Mouse (Mus musculus) large intestine, adult 2 months (tissue): ENCODE measurements around the gene Slc12a5. TPM values are rescaled to one million over a fixed set of nuclear protein-coding genes. Genes with fewer than 3 reads are reported as not detected.
A peak's percentile ranks its signal among the peaks of the same experiment; 100 is the strongest.

Experiments
- DNase-seq: peaks from one replicate; pipeline ENCODE4 v3.0.0-alpha.2; 2012; ENCODE audit warnings: low read depth, low spot score
- WGBS: fragments of 180-500 bp; shearing (Covaris S2); methylation state at CpG from one replicate; pipeline ENCODE4 v1.1.7; 2018; 5-methylcytosine and 5-hydroxymethylcytosine counted together
- polyA plus RNA-seq: library from polyadenylated mRNA; depleted of rRNA; stranded (reverse); fragments of >200 nt; gene quantifications from 2 replicates; pipeline ENCODE4 v1.2.3, GENCODE M21; 2012; rRNA removed

The Slc12a5 gene
- 0.50 and 0.95 TPM in 2 replicates for polyA plus RNA-seq

DNA sequence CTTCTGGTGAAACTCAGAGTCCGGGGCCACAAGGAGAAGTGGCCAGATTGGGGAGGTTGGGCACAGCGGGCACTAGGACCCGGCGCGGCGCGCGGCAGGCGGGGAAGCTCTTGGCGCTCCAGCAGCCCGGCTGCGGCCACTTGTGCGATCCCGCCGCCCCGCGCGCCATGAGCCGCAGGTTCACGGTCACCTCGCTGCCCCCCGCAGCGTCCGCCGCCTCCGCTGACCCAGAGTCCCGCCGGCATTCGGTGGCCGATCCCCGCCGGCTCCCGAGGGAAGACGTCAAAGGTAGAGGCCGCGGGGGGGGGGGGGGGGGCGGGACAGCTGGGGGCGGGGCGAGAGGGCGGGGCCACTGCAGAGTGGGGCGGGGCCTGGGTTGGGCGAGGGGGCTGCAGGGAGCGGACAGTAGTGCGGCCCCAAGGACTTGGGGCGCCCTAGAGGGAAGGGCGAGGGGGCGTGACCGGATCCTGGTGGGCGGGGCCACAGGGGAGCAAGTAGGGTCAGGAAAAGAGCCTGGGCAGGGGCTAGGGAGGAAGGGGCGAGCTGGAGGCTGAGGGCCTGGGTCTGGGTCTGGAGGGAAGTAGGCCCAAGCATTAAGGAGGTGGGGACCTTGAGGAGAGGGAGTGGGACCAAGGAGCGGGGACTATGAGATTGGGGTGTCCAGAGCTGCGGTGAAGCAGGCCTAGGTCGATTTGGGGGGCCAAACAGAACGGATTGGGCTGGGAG is at the start of gene Slc12a5:
Gene Slc12a5 (plus strand): TSS at position 87 of the 726 bp plus-strand sequence.
- no peak for DNase-seq
- 3% methylated on average over 46 of the region's 54 CpGs for WGBS

DNA sequence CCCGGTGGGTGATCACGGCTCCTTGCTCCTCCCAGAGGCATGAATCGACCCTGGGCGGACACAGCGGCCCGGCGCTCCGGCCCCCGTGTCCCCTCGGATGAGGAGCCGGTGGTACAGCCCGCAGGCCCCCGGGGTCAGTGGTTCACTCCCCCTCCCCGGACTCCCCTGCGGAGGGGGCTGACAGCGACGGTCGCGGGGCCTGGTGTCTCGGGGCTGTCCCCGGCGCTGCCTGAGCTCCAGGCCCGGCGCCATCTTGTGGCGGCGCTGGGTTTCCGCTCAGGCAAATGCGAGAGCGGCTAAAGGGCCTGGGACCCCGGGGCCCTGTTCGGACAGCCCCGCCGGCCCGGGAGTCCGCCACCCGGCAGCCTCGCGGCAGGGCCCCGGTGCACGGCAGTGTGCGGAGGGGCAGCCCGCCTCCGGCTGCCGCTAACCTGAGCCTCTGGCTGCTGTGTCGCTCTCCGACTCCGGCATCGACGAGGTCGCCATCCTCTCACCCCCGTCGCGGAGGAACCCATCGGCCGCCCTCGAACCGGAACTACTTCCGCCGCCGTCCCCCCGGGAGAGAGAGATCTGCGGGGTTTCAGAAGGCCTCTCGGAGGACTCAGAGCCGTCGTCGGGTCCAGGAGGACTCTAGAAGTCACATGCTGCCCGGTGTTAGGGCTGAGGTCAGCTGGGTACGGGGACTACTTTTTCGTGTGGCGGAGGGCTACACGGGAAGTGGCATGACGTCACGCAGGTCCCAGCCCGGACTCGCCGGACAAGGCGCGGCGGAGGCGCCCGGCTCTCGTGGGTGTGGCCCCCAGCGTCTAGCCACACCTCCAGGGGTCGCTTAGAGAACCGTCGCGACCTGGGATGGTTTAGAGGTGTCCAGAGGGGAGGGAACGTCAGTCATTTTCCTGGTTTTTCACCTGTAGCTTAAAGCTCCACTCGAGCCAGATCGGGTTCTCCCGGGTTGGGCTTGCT is 49.2 kb upstream of the Slc12a5 start, which contains the start of gene Zfp335:
Gene Zfp335 (minus strand): TSS at position 672 of the 963 bp plus-strand sequence.
- WGBS, result under 1% methylated on average over 86 of the region's 91 CpGs
- peak; percentile 70 for DNase-seq

DNA sequence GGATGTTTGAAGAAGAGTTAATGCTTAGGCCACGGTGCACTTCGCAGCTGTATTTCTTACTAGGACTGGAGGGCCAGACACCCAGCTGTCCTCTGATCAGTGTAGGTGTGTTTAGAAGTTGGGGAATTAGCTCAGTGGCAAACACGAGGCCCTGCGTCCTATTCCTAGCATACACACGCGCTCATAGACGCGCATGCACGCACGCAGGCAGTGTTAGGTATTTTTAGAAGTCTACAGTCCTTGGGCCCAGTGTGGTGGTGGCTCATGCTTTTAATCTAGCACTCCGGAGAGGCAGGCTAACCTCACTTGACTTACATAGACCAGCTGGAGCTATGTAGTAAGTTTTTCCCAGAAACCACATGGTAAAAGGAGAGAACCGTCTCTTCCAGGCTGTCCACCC is 48.5 kb upstream of the Slc12a5 start:
- 2% methylated on average over 12 of the region's 12 CpGs for WGBS
- peak; percentile 33 for DNase-seq

DNA sequence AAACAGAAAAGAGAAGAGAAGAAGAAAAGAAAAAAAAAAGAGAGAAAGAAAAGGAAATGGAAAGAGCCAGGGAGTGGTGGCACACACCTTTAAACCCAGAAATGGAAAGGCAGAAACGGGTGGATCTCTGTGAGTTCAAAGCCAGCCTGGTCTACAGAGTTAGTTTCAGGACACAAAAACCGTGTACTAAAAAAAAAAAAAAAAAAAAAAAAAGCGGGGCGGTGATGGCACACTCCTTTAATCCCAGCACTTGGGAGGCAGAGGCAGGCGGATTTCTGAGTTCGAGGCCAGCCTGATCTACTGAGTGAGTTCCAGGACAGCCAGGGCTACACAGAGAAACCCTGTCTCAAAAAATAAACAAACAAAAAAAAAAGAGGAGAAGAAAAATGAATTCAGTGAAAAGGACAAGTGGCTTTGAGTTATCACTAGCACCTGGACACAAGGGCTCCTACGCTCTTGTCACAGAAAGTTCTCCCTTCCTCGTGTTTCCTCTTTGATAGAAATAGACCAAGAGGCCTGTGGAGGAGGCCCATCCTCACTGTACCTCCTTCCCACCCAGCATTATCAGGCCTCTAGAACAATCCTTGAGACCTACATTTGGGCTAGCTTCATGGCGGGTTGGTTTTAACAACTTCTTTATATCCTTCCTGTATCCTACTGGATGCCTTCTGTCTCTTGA is 47.7 kb upstream of the Slc12a5 start:
- WGBS, result 73% methylated on average over 7 of the region's 9 CpGs
- DNase-seq, result no peak

DNA sequence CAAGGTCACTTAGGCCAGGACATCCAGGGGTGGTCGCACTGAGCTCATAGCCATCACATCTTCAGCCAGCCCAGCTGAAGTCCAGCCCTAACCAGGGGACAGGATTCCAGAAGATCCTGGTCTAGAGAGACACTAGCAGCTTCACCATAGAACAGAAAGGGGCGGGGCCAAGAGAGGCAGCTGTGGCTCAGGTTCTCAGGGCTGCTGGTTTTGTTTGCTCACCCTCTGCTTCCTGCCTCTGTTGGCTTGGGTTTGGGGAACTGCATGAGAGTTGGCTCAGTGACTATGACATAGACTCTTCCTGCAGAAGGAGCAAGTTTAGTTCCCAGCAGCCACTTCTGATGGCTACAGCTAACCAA is 47.2 kb upstream of the Slc12a5 start:
- WGBS, result 34% methylated on average over 2 of the region's 2 CpGs
- DNase-seq, result peak; percentile 45

DNA sequence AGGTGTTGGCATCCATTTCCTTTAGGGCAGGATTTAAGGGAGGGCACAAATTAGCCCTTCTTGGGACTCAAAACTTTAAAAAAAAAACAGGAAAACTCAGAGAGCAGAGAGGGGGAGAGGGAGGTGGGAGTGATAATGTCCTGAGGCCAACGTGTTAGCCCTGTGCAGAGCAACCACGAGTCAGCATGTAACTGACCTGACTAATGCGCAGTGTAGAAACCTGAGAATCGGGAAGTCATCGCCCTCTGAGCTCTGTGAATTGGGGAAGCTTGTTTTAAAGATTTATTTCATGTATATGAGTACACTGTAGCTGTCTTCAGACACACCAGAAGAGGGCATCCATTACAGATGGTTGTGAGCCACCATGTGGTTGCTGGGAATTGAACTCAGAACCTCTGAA is 43.8 kb upstream of the Slc12a5 start:
- DNase-seq, result no peak
- 70% methylated on average over 5 of the region's 5 CpGs for WGBS

DNA sequence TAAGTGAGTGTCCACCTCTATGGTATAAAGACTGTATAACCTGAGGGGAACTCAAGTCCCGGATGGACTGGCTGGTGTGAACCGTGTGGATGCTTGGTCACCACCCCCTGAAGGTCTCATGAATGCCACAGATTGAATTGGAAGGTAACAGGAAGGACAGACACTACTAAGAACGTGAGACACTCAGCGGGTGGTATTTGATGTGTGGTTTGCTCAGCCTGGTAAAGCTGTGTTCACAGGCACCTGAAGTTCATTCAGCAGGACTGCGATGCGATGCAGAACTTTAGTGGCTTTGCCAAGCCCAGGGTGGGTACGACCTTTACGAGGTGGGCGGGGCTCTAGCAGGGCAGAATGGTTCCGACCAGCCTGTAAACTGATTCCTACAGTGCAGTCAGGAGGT is 43.2 kb upstream of the Slc12a5 start:
- peak; percentile 55 for DNase-seq
- 33% methylated on average over 10 of the region's 10 CpGs for WGBS

DNA sequence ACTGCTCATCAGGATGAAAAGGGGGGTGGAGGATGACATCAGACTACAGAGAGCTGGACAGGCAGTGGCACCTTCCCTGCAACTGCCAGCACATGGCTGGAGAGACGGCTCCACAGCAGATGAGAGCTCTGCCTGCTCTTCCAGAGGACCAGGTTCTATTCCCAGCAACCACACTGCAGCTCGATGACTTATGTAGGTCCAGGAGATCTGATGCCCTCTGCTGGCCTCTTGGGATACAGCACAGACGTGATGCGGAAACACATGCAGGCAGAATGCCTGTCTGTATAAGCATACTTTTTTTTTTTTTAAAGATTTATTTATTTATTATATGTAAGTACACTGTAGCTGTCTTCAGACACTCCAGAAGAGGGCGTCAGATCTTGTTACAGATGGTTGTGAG is 42.3 kb upstream of the Slc12a5 start:
- 67% methylated on average over 5 of the region's 5 CpGs for WGBS
- DNase-seq, result no peak

DNA sequence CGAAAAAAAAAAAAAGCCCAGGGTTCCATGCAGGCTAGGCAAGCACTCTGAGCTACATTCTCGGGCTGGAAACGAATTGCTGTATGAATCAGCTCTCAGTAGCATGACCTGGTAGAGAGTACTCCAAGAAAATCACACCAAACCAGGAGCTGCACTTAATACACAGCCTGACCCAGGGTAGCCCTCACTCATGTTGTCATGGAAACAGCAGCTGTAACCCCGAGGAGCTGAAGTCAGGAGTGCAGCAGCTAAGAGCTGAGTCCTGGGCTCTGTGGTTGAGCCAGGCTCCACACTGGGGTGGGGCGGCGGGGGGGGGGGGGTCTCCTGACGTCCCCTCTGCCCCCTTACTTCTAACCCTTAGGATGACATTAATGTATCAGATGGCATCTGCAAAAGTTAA is 38.6 kb upstream of the Slc12a5 start:
- DNase-seq, result no peak
- 65% methylated on average over 7 of the region's 7 CpGs for WGBS

DNA sequence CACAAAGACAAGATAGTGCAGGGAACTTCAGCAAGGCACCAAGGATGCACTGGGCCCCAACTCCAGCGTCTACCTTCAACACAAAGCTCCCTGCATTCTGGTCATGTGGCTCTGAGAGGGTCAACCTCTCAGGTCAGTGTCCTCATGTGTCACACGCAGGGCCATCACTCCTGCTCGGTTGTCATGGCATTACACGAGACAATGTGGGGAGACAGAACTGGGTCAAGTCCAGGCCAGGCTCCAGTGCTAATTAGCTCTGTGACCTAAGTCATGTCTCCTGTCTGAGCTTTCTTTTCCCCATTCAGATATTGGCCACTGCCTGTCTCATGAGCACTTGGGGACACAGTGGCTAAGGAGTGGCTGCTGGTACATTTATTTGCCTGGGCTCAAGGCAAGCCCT is 37.3 kb upstream of the Slc12a5 start:
- DNase-seq, result no peak
- WGBS, result 87% methylated on average over 4 of the region's 4 CpGs

DNA sequence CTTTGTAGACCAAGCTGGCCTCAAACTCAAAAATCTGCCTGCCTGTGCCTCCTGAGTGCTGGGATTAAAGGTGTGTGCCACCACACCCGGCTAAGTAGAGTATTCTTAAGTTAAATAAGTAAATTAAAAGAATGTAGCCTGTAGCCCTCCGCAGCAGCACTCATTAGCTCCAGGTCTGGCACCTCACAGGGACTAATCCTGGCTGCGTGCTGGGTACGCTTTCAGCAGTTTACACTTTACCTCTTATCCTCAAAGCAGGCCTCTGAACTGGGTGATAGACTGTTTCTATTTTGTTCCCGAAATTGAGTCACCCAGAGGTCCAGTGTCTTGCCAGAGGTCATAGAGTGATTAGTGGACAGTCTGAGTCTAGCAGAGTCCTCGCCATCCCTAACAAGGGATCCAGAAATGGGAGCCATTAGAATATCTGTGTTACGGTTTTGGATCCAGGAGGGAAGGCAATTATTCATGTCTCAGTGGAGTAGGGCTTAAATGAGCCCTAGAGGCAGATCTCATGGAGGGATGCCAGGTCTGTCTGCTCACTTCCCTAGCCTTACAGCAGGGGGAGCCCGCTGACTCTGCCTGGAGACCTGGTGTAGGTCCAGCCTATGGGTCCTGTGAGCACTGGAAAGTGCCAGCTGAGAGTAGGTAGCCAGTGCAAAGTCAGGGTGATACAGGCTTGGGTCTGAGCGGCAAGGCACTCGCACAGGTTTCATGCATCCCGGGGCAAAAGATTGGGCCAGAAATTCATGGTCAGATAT is 36.3 kb upstream of the Slc12a5 start:
- 35% methylated on average over 11 of the region's 11 CpGs for WGBS

DNA sequence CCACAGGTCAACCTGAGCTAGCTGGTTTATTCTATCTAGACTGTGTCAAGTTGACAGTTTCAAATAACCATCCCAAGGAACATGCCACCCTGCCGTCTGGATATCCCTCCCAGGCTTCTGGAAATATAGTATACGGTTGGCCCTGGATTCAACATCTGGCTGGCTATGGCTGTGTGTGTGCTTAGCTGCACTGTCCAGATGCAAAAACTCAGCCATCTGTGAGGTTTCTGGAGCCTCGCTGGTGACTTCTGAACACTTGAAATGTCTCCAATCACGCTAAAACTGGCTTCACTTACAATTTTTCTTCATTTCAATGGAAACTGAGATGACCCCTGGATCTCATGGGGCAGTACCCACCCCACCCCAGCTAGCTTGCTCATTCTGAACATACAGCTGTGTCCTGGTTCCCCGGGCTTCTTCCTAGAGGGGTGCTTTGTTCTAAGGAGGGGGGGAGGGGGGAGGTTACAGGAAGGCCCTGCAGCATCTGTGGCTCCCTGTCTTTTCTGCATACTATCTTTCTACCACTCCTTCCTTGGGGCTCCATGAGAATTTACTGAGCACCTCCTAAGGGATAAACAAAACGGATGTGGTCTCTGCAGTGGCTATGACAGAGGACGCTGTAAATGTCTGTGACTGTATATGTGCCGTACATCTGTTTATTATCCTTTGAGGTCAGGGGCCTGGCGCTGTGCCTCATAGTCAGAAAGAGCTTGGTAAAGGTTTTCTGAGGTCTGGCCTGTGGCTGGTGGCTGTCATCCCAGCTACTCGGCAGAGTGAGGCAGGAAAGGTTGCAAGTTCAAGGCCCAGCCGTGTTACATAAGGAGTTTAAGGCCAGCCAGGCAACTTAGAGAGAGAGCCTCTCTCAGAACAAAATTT is 29.7 kb upstream of the Slc12a5 start:
- no peak for DNase-seq

More for the DNA sequence above, 36.3 kb upstream of the Slc12a5 start:
- DNase-seq, result peak; percentile 51

DNA sequence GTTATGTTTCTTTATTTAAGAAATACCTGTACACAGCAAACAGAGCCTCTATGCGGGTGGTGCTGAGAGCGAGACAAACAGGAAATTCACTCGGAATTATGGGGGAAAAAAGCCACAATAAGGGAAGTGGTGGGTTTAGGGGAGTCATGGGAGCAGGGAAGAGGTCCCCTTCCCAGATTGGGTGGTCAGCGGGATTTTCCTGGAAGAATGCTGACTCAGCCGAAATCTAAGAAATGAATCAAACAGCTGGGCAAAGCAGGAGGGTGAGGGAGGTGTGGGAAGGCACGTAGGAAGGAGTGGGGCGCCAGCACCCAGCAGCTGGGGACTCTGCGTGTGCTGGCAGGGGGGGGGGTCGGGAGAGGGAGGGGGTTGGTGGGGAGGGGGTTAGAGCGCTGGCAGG is 27.1 kb upstream of the Slc12a5 start:
- no peak for DNase-seq
- WGBS, result 45% methylated on average over 10 of the region's 10 CpGs

More for the DNA sequence above, 29.7 kb upstream of the Slc12a5 start:
- 45% methylated on average over 11 of the region's 11 CpGs for WGBS

DNA sequence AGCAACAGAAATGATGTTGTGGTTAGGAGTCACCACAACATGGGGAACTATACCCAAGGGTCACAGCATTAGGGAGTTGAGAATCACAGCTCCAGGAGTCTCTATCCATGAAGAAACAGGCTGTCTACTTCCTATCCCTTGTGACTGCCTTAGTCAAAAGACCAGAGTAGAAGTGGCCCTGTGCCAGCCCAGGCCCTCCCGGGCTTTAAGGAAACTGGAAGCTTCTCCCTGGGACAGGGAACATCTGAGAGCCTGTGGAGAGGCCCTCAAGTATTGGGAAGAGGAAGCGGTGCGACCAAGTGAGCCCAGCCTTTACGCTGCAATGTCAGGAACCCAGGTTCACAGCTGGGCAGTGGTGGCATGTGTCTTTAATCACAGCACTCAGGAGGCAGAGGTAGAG is 24.6 kb upstream of the Slc12a5 start:
- WGBS, result 58% methylated on average over 4 of the region's 4 CpGs

DNA sequence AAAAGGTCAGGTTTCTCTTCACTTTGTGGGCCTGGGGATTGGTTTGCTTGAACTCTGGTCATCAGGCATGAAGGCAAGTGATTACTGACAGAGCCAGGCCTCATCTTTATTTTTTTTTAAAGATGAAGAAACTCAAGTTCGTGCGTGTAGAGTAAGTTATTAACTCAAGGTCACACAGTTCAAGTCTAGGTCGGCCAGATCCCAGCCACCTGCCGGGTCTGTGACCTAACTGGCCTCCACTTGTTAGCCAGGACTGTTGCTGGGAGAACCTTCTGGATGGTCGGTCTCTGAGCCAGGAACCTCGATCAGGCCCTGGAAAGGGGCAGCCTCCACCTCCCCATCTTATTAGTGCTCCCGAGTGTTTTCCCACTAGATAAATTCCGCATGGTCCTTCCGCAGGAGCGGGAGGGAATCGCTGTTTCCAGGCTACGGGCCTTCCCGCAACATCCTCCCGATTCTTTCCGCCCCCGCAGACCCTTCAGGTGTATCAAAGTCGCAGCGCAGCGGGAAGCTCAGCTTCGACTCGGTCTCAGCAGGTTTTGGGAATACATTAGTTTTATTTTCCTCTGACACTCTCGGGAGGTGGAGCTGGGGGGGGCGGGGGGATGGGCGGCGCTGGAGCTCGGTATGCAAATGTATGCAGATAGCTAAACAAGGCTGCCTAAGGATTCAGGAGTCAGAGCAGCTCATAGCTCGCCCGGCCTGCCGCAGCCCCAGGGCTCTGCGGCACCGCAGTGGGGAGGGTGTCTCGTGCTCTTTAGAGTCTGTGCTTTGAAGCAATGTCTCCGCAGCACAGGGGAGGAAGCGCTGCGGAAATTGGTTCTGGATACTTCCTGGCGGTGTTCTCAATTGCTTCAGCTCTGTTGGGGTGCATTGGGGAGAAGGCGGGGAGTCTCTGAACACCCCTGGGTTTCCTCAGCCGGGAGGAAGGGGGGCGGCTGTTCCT is 22.2 kb upstream of the Slc12a5 start:
- no peak for DNase-seq
- WGBS, result 7% methylated on average over 39 of the region's 39 CpGs

More for the DNA sequence above, 24.6 kb upstream of the Slc12a5 start:
- no peak for DNase-seq

DNA sequence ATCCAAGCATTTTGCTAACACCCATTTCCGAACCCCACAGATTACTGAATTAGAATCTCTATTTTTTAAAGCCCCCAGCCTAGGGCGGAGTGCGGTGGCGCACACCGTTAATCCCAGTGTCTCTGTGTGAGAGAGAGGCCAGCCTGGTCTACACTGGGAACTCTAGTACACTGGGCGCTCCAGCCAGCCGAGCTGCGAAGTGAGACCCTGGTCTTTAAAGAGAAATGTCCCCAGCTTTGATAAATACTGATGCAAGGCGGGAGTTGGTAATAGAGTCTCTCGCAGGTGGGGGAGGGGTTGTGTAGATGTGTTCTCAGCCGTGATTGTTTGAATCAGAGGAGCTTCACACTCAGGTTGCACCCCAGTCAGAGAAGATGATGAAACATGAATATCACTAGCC is 21.5 kb upstream of the Slc12a5 start:
- WGBS, result 12% methylated on average over 11 of the region's 11 CpGs
- no peak for DNase-seq

DNA sequence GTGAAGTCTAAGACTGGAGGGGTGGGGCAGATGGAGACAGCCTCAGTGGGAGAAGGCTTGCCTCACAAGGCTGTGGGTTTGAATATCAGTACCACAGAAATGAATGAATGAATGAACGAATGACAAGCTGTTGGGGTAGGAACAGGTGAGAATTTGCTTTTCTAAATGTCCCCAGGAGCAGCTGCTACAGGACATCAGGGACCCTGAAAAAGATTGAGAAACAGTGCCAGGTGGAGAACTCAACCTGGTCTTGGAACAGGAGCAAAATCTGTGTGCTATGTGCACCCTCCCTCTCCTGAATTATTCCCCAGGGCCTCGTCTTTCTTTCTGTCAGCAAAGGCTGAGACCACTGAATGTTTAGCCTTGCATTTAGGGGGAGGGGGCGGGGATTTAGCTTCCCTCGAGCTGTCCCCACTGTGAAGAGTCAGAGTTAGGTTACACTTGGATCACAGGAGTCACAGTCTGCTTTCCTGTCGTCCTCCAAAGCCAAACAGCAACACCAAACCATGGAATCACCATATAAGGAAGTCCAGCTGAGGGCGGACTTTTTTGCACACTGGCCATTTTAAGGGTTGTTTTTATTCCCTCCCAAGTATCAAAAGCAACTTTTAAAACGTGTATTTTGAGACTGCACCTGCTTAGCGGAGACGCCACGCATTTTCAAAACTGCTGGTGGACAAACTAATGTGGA is 20.3 kb upstream of the Slc12a5 start, which contains the start of gene Mmp9:
Gene Mmp9 (plus strand): TSS at position 641 of the 691 bp plus-strand sequence.
- WGBS, result 23% methylated on average over 10 of the region's 10 CpGs
- DNase-seq, result no peak
